Mouse (Mus musculus) heart, embryonic 14.5 days (tissue): ENCODE data around the gene Bcam. TPM values are rescaled to one million over a fixed set of nuclear protein-coding genes. Genes with fewer than 3 reads are reported as not detected.

Source experiments
- ATAC-seq: fragments of 200-750 bp; cut with Nextera tagmentation; 2 replicates; pipeline ENCODE4 v1.8.0; 2017; ENCODE audit warnings: low read depth, moderate TSS enrichment; ENCODE audit not compliant: insufficient number of reproducible peaks, insufficient read depth, low FRiP score
- H3K27ac ChIP-seq, 2 experiments: fragments of 200-500 bp in 1 of 2; fragments of 300-500 bp in 1 of 2; sonication (generic) in 1 of 2; replicated peaks in 1 of 2; 2 replicates each; pipeline ENCODE4 v1.5.1; 2012 to 2014; ENCODE audit warnings: low read depth in 2 of 2, low read length in 2 of 2, control low read depth in 1 of 2, mild to moderate bottlenecking in 1 of 2, mixed read lengths in 1 of 2; ENCODE audit not compliant: control insufficient read depth in 1 of 2, insufficient read depth in 1 of 2
- H3K27me3 ChIP-seq: fragments of 300-500 bp; sonication (generic); 2 replicates; pipeline ENCODE4 v1.6.1; 2014; ENCODE audit warnings: mild to moderate bottlenecking, low read length, control low read depth; ENCODE audit not compliant: control insufficient read depth, insufficient read depth
- H3K36me3 ChIP-seq: fragments of 300-500 bp; sonication (generic); 2 replicates; pipeline ENCODE4 v1.6.1; 2014; ENCODE audit warnings: mild to moderate bottlenecking, control low read depth, low read length, mixed read lengths; ENCODE audit not compliant: control insufficient read depth, insufficient read depth
- H3K4me1 ChIP-seq, 2 experiments: fragments of 200-500 bp in 1 of 2; fragments of 300-500 bp in 1 of 2; sonication (generic) in 1 of 2; 2 replicates each; pipeline ENCODE4 v1.6.1; 2012 to 2014; ENCODE audit warnings: low read length in 2 of 2, control low read depth in 1 of 2, mixed read lengths in 1 of 2; ENCODE audit not compliant: control insufficient read depth in 2 of 2, insufficient read depth in 2 of 2
- H3K4me2 ChIP-seq: fragments of 300-500 bp; sonication (generic); 2 replicates; pipeline ENCODE4 v1.6.1; 2014; ENCODE audit warnings: mild to moderate bottlenecking, low read length
- H3K4me3 ChIP-seq, 2 experiments: fragments of 200-500 bp in 1 of 2; fragments of 300-500 bp in 1 of 2; sonication (generic) in 1 of 2; 2 replicates each; pipeline ENCODE4 v1.5.1; 2012 to 2014; ENCODE audit warnings: low read length in 2 of 2, mild to moderate bottlenecking in 2 of 2, control low read depth in 1 of 2, low read depth in 1 of 2, moderate library complexity in 1 of 2; ENCODE audit not compliant: control insufficient read depth in 1 of 2, insufficient read depth in 1 of 2
- H3K9ac ChIP-seq: fragments of 300-500 bp; sonication (generic); 2 replicates; pipeline ENCODE4 v1.6.1; 2014; ENCODE audit warnings: mild to moderate bottlenecking, low read length
- H3K9me3 ChIP-seq: fragments of 300-500 bp; sonication (generic); 2 replicates; pipeline ENCODE4 v1.6.1; 2016; ENCODE audit warnings: low read length, control low read depth; ENCODE audit not compliant: control insufficient read depth
- WGBS: fragments of 180-500 bp; shearing (Covaris S2); extraction: QIAGEN DNeasy Blood & Tissue Kit; methylation state at CpG from one replicate; pipeline ENCODE4 v1.1.7; 2014; 5-methylcytosine and 5-hydroxymethylcytosine counted together
- polyA plus RNA-seq: library from polyadenylated mRNA; unstranded; fragments of >200 nt; fragmentation: Nextera tagmentation; extraction: Ambion mirVana; gene quantifications from 2 replicates; pipeline ENCODE4 v1.2.1, GENCODE M21; 2014

Bcam gene
- polyA plus RNA-seq, 1 experiment from 2014 or later = 321 TPM

DNA sequence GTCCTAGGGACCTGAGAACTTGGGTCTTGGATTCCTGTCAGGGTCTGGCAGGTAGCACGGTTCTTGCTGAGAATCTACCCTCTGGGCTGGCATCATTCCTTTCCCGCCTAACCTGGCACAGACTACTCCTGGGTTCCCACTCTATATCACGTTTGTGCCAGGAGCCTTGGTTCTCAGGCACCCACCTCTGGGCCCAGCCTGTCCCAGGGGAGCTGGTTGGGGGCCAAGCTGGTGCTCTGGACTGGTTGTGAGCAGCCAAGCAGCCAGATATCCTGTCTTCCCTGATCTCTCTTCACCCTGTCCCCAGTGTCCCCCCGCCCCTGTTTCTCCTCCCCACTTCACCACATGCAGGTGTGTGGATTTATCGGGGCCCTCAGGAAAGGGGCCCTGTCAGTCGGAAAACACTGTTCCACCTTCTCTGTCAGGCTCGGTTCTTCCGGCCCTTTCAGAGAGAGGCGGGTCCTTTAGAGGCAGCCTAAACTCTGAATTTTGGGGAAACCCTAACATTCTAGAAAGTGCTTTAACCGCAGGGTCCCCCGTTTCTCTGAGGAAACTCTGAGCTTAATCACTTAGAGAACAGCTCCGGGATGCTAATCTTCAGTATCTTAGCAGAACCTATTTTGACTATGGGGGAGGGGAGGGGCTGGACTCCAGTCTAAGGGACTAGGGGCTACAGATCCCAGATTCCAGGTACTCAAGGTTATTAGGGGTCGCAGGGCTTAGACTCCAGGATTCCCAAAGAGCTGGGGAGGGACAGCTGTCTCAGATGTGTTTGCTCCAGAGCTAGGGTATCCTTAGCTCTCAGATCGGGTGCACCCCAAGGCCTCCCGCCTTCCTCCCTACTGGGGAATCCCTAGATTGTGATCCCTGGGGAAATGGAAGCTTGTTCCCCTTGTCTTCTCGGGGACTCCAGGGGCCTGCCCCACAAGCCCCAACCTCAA, 1.1 kb downstream of the Bcam start:
- H3K27ac ChIP-seq = peak overlapping the region; percentile 58 to 69
- peak; percentile 1; the same call in 1 of the 2 replicates for ATAC-seq
- H3K4me2 ChIP-seq = peak overlapping the region; percentile 90
- peak overlapping the region; percentile 79 for H3K9ac ChIP-seq
- WGBS = 7% methylated on average over 16 of the region's 16 CpGs
- H3K9me3 ChIP-seq = no peaks in the 10 kb centered on the region
- H3K4me3 ChIP-seq = peak overlapping the region; percentile 52 to 72
- peaks cover 32% of the 10 kb centered on the region for H3K36me3 ChIP-seq
- no peaks in the 10 kb centered on the region for H3K27me3 ChIP-seq
- H3K4me1 ChIP-seq = peaks cover 17 to 30% of the 10 kb centered on the region in 2 experiments

DNA sequence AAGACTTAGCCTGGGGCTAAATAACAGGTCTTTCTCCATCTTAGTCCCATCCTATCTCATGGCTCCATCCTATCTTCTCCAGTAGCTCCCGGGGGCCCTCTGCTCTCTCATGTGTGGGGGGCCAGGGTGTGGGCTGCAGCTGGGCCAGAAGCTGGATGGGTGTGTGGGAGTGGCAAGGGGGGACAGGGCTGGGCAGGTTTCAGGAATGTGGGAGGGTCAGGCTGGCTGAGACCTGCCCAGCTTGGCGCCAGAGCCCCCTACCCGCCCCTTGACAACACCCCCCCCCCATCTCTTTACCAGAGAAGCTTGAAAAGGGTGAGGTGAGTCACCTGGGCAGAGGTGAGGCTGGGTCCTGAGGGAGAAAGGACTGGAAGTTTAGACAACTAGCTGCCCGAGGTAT, 1.8 kb downstream of the Bcam start:
- ATAC-seq = no peak
- Histone ChIP-seq H3K9ac (peak overlapping the region; percentile 79), H3K36me3 (peaks cover 39% of the 10 kb centered on the region), H3K4me1 (peaks cover 17 to 30% of the 10 kb centered on the region in 2 experiments), H3K4me3 (peak overlapping the region; percentile 52 to 72), H3K4me2 (peak overlapping the region; percentile 90), H3K27me3 (no peaks in the 10 kb centered on the region), H3K27ac (peak overlapping the region; percentile 30 to 69), H3K9me3 (no peaks in the 10 kb centered on the region)
- WGBS = 13% methylated on average over 4 of the region's 4 CpGs

DNA sequence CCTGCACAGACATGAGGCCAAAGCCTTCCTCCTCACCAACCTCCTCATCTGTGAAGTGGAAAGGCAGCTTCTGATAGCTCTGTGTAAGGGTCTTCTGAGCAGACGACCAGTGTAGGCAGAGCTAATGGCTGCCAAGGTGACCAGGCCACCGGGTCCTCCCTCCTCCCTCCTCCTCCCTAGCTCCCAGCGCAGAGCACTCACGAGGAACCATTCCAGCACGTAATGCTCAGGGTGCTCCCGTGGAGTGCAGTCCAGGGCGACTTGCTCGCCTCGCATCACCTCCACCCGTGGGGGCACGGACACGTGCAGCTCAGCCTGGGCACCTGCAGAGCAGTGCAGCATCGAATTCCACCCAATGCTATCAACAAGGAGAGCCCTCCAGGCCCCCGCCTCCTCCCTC, 2.6 kb downstream of the Bcam start:
- Histone ChIP-seq H3K4me3 (peak overlapping the region; percentile 22 to 52), H3K9ac (peak overlapping the region; percentile 79), H3K27me3 (no peaks in the 10 kb centered on the region), H3K4me2 (peak overlapping the region; percentile 90), H3K36me3 (peaks cover 47% of the 10 kb centered on the region), H3K27ac (peak overlapping the region; percentile 21 to 69; a peak in 3 of 4 replicates), H3K4me1 (peaks cover 17 to 30% of the 10 kb centered on the region in 2 experiments), H3K9me3 (no peaks in the 10 kb centered on the region)
- 0 out of 2 replicates have a peak, but pooled peaks have one; percentile 10 for ATAC-seq
- 36% methylated on average over 14 of the region's 14 CpGs for WGBS

DNA sequence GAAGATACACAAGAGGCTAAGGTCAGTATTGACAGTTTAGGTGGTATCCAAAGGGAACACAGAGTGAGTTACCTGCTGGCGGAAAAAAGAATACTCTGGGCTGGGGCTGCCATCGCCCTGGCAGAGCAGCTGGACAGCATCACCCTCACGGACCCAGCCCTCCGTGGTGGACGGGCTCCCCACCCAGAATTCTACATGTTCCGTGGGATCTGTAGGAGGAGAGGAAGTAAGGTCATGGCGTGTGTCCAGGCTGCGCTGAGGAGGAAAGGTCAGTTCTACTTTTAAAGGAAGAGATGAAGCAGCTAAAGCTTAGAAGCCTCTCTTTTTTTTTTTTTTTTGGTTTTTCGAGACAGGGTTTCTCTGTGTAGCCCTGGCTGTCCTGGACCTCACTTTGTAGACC, 6.2 kb downstream of the Bcam start:
- Histone ChIP-seq H3K4me1 (peaks cover 21 to 41% of the 10 kb centered on the region in 2 experiments), H3K9ac (no peak overlapping the region), H3K4me3 (no peak overlapping the region), H3K27me3 (no peaks in the 10 kb centered on the region), H3K4me2 (no peak overlapping the region), H3K9me3 (no peaks in the 10 kb centered on the region), H3K27ac (no peak overlapping the region), H3K36me3 (peaks cover 69% of the 10 kb centered on the region)
- WGBS = 81% methylated on average over 9 of the region's 9 CpGs
- no peak for ATAC-seq

DNA sequence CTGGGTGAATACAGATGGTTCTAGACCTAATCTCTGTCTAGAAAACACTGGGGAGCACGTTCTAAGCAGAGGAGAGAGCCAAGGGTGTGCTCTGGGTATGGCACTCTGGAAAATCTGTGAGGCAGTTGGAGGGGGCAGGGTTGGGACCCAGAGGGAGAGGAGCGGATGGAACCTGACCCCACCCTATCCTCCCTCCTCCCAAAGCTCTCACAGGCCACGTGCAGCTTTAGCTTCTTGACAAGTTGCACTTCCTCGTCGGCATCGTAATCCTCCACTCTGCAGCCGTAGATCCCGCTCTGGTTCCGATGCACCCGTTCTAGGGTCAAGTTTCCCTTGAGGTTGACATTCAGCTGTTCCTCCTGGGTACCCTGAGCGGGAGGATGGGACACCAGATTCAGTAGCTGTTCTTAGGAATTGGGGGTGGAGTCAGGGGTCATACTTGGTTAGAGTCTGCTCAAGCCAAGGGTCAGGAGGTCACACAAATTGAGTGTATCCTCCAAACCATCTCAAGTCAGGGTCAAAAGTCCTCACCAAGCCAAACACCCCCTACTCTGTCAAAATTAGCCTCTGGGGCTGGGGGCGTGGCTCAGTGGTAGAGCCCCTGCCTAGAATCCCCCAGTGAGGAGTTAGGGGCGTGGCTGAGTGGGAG, 6.9 kb downstream of the Bcam start:
- H3K9me3 ChIP-seq = no peaks in the 10 kb centered on the region
- no peaks in the 10 kb centered on the region for H3K27me3 ChIP-seq
- peaks cover 75% of the 10 kb centered on the region for H3K36me3 ChIP-seq
- H3K4me2 ChIP-seq = no peak overlapping the region
- no peak overlapping the region for H3K27ac ChIP-seq
- ATAC-seq = no peak
- WGBS = 80% methylated on average over 13 of the region's 13 CpGs
- H3K4me1 ChIP-seq = peaks cover 18 to 40% of the 10 kb centered on the region in 2 experiments
- no peak overlapping the region for H3K9ac ChIP-seq
- H3K4me3 ChIP-seq = no peak overlapping the region

DNA sequence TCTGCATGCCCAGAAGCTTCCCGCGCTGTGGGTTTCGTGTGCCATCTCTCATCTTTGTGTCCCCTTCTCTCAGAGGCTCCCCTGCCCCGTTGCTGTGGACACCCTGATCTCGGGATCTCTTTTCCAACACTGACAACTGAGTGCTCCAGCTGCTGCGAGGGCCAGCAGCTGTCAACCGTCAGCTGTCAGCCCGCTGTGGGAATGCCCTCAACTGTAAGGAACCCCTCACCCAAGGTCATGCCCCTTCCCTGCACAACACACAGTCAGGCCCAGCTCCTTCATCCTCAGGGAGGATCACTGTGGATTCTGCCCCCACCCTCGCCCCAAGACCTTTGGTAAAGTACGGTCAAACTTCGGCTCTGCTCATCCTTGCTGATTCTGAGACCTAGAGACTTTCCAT, 8.5 kb downstream of the Bcam start:
- ATAC-seq = 0 out of 2 replicates have a peak, but pooled peaks have one; percentile 17
- Histone ChIP-seq H3K9ac (peak overlapping the region; percentile 11; the same call in 1 of the 2 replicates), H3K36me3 (peaks cover 83% of the 10 kb centered on the region), H3K4me3 (no peak overlapping the region), H3K27ac (peak overlapping the region; percentile 59 to 74), H3K4me1 (peaks cover 14 to 28% of the 10 kb centered on the region in 2 experiments), H3K9me3 (no peaks in the 10 kb centered on the region), H3K27me3 (no peaks in the 10 kb centered on the region), H3K4me2 (no peak overlapping the region)
- 29% methylated on average over 11 of the region's 11 CpGs for WGBS

DNA sequence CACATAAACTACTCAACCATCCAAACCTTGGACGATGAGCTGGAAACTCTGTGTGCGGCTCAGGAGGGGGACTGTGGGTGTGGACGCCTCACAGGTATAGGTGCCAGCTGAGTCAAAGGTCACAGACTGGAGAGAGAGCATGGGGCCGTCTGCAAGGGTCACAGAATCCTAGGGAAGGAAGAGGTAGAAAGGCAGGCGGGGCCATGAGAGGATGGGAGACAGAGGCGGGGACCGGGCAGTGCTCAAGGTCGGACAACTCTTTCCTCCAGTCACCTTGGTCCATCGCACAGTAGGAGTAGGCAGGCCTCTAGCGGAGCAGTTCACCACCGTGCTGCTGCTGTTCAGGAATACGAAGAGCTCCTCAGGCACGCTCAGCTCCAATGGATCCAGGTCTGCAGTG, 10.8 kb downstream of the Bcam start:
- Histone ChIP-seq H3K4me3 (no peak overlapping the region), H3K36me3 (peaks cover 60% of the 10 kb centered on the region), H3K4me2 (0 out of 2 replicates have a peak overlapping the region, but pooled peaks have one; percentile 2), H3K4me1 (peaks cover 30 to 50% of the 10 kb centered on the region in 2 experiments), H3K9me3 (no peaks in the 10 kb centered on the region), H3K9ac (peak overlapping the region; percentile 41; the same call in 1 of the 2 replicates), H3K27me3 (no peaks in the 10 kb centered on the region), H3K27ac (peak overlapping the region; percentile 36 to 82)
- WGBS = 61% methylated on average over 13 of the region's 13 CpGs
- no peak for ATAC-seq
